Mouse (Mus musculus) adipocyte (in vitro differentiated cells): ENCODE data around the gene Lrfn1.
"Not testable (repeated sequence)": the region's sequence is repeated elsewhere in the genome, so short reads cannot be mapped to it uniquely, and the experiment has no call there.

Source experiments
- DNase-seq: peaks from one replicate; pipeline ENCODE4 v3.0.0-alpha.2; 2016; ENCODE audit warnings: low spot score

Lrfn1 gene

DNA sequence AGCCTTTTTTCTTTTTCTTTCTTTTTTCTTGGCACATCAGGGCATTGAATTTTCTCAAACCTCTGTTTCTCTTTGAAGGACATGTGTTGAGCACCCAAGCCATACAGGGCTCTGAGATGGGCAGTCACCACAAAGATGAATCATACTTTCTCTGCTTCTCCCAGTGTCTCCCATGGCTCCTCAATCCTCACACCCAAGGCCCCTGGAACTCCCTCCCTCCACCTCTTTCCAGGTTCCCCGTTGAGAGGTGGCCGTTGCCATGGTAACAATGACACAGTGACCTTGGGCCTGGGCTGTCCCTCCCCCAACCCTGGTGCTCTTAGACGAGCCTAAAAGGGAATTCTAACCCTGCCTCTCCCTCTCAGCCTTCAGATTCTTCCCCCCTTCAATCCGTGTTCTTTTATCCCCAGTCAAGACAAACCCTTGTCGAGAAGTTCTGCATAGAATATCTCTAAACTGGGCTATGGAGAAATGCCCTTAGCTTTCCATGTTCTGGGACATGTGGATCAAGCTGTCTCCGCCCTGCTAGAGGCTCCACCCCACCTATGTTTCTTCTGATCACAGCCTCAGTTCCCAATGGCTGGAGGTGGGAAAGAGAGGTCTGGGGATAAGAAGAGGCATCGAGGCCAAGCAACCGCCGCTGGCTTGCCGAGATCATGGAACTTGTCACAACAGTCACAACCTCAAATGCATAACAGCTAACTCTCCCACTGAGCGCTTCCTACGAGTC lies 4.5 kb upstream of the Lrfn1 start:
- DNase-seq, result no peak

- DNase-seq, result no peak
Observed at GRCm38 (mm10) chr7:28447865-28448820, 3.6 kb upstream of the Lrfn1 start.

DNA sequence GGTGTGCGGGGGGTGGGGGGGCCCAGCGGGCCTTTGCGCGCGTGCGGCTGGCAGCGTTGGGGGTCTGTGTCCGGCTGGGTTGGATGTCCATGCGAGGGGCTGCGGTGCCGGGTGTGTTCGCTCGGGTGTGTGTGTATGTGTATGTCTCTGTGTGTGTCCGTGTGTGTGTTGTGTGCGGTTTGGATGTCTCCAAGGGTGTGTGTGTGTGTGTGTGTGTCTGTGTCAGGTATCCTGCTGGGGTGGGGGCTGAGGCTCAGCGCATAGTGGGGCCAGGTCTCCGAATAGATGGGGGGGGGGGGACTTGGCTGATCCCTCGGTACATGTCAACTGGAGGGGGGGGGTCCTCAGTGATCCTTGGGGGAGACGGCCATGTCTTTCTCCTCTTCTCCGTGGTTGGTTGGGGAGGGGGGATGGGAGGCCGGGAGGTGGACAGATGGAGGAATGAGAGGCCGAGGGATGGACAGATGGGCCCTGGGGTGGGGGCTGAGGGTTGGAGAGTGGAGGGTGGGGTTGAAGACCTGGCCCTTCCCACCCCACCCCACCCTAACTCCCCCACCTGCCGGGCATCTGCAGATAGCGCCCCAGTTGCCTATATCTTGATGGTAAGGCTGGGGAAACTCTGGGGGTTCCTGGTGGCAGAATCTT lies 703 bp downstream of the Lrfn1 start:
- no peak for DNase-seq

- DNase-seq, result no peak
Observed at GRCm38 (mm10) chr7:28460361-28460760, 8.6 kb downstream of the Lrfn1 start.

DNA sequence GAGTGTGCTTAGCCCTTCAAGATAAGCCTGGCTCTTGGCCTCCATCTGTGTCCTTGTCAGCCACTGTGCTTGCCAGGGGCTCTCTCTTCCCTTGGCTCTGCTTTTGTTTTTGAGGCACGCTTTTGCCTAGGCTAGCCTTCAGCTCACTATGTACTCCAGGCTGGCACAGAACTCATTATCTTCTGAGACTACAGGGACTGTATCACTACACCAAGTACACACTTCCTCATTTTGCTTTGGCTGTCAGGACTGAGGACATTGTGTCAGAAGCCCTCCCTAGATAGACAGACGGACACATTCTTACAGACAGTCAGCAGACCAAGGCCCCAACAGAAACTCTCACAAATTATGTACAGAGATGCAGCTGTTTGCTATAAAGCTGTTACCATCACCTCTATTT lies 11.0 kb downstream of the Lrfn1 start:
- DNase-seq, result no peak

DNA sequence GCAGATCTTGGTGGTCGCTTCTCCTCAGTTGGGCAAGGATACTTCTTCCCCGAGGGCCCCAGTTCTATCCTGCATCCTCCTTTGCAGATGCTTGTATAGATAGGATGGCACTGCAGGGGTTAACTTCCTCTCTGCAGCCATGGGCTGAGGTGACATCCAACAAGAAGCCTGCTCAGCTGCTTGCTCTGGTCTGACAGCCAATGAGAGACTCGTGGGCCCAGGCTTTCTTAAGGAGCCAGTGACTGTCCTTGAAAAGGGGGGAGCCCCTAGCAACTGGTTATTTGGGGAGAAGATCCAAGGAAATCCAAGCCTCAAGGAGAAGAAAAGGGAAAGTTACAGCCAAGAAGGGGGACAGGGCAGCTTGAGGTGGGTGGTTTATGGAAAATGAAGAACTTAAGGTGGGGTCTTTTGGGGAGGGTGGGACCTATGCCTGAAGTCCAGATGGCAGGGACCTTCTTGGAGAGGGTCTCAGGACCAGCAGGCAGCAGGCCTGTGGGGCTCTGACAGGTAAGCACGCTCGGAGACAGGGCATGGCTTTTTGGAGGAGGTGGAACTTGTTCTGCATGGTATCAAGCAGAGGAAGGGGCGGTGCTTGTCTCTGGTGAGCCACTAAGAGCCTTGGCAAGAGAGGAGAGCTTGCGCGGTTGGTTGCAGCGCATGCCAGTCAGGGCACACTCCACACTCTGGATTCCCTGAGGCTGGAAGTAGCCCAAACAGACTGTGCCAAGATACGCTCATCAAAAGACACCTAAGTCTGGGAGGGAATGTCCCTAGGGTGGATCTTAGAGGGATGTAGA lies 12.8 kb downstream of the Lrfn1 start:
- no peak for DNase-seq

- DNase-seq, result no peak
Observed at GRCm38 (mm10) chr7:28466721-28467212, 15.0 kb downstream of the Lrfn1 start.

DNA sequence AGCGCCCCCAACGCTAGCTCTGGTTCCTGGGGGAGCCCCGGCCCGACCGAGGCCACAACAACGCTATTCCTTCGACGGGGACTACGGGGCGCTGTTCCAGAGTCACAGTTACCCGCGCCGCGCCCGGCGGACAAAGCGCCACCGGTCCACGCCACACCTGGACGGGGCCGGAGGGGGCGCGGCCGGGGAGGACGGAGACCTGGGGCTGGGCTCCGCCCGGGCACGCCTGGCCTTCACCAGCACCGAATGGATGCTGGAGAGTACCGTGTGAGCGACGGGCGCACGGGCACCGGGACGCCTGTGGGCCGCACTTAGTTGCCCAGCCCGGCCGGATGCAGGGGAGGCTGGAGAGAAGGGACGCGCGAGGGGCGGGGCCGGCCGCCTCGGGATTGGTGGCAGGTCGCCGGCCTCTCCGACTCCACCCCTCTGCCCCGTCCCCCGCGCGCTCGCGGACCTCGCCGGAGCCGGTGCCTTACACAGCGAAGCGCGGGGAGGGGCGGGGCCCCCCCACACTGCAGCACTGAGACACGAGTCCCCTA lies 15.5 kb downstream of the Lrfn1 start:
- DNase-seq, result no peak

GRCm38 (mm10) chr7:28476191-28476590 lies 24.4 kb downstream of the Lrfn1 start:
- no peak for DNase-seq

GRCm38 (mm10) chr7:28477363-28477762 lies 25.6 kb downstream of the Lrfn1 start:
- no peak for DNase-seq

DNA sequence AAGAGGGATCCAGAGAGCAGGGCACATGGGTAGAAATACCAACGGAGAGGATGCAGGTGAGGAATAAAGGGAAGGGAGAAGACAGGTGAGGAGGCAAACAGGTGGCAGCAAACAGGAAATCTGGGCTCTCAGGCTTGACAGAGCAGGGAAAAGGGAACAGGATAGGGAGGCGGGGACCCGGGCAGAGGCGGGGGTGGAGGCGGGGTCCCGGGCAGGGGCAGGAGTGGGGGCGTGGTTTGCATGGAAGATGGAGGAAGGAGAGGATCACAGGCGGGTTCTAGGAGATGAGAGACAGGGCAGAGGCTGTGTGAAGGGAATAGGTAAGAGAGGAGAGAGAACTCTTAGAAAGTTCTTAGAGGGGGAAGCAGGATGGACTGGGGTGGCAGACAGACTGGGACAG lies 27.1 kb downstream of the Lrfn1 start:
- DNase-seq, result no peak

GRCm38 (mm10) chr7:28482854-28483253 lies 31.1 kb downstream of the Lrfn1 start:
- no peak for DNase-seq

DNA sequence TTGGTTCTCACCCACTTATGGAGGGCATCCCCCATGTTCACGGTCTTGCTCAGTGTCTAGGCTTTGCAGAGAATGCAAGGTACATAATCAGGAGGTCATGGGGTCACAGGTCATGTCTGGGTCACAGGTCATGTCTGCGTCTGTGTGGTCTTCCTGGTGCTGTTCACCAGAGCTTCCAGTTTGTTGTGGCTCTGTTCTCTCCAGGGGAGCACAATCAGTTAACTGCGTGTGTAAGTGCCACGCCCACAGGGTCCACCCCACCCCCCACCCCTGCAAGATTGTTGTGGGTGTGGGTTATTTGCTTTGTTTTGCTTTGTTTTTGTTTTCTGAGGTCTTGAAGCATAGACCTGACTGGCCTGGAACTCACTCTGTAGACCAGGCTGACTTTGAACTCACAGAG lies 32.4 kb downstream of the Lrfn1 start:
- DNase-seq, result no peak

DNA sequence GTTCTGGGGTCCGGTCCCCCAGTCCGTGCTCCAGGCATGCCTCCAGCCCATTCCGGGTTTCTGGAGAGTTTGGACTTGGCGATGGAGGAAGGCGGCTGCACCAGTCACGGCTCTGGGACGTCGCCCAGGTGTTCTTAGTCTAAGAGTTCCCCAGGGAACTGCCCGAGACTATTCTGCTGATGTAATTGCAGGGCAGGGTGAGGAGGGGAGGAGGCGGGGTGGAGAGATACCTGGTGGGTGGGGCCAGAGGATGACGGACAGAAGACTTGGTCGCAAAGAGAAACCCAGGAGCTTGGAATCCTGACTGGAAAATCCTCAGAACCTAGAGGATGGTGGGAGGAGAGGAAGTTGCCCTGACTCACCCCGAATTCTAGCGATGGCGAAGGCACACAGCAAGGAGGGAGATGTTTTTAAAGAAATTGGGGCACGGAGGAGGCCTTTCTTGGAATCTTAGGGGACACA lies 36.3 kb downstream of the Lrfn1 start:
- DNase-seq, result no peak

DNA sequence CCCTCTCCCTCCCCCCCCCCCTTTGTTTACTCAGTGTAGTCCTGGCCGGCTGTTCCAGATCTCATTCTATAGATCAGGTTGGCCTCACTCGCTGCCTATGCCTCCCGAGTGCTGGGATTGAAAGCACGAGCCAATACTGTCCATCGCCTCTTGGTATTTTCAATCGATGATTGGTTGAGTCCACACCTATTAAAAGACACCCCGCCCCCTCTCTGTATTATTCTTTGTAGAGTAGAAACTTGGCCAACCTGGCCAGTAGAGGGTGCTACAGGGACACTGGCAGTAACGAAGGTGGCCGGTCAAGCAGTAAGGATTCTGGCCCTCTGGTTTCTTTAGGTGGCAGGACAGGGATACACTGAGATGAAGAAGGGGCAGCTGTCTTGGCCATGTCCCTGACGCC lies 38.6 kb downstream of the Lrfn1 start:
- no peak for DNase-seq

- DNase-seq, result no peak
Observed at GRCm38 (mm10) chr7:28490903-28491302, 39.1 kb downstream of the Lrfn1 start.

GRCm38 (mm10) chr7:28492310-28492709 lies 40.5 kb downstream of the Lrfn1 start:
- no peak for DNase-seq

DNA sequence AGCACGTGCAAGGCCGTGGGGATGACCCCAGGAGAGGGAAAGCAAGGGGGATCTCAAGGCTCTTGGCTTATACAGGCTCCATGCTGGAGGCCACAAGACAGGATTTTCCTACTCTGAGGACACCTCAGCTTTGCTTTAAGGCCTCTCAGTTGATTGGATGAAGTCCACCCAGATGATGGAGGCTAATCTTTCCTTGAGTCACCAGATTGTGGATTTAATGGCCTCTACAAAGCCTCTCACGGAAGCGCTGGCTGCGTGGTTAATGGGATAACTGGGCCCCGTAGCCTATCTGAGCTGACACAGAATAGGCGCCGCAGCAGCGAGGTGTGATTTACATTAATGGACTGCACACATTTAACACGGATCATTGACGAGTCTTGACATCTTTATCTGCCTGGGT lies 43.6 kb downstream of the Lrfn1 start:
- no peak for DNase-seq

GRCm38 (mm10) chr7:28505585-28505984 lies 53.8 kb downstream of the Lrfn1 start:
- DNase-seq, result peak; percentile 21

DNA sequence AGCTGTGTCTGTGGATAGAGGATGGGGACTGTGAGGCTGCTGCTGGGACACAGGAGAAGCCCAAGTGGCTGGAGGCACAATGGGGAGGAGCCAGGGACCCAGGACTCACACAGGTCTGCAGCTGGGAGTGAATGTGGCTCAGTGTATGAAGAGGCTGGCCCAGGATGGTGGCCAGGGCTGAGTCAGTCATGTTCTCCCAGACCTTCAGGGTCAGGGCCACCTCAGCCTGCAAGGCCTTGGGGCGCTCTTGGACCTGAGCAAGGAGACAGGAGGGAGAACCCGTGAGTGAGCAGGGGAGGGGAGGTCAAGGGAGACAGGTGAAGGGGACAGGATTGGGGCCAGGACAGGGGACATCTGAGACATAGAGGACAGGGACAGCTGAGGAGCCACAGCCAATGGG lies 57.3 kb downstream of the Lrfn1 start:
- DNase-seq, result not testable (repeated sequence)

GRCm38 (mm10) chr7:28510405-28510974 lies 58.7 kb downstream of the Lrfn1 start, which contains the start of gene Ifnl2:
Ifnl2 (minus strand) TSS chr7:28510455.
- DNase-seq, result not testable (repeated sequence)
